Mouse (Mus musculus): ENCODE results near the gene Ccdc80.
A peak's percentile ranks its signal among the peaks of the same experiment; 100 is the strongest.

Gene Ccdc80

DNA sequence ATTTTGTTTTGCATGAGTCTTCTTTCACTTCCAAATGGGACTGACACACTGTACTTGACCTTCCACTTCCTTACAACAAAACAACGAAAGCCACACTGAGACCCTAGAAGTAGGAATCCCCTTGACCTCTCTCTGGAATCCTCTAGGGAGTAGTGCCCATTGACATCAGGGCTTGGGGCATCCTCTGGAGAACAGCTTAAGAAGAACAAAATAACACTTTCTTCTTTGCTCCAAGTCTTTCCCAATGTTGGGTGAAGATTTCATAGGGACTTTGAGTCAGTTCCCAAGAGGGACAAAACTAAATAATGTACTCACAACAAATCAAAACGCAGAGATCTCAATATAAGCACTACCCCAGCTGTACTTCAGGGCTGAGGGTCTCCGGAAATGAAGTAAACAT, 25.6 kb downstream of the Ccdc80 start:
- no peak for DNase-seq

DNA sequence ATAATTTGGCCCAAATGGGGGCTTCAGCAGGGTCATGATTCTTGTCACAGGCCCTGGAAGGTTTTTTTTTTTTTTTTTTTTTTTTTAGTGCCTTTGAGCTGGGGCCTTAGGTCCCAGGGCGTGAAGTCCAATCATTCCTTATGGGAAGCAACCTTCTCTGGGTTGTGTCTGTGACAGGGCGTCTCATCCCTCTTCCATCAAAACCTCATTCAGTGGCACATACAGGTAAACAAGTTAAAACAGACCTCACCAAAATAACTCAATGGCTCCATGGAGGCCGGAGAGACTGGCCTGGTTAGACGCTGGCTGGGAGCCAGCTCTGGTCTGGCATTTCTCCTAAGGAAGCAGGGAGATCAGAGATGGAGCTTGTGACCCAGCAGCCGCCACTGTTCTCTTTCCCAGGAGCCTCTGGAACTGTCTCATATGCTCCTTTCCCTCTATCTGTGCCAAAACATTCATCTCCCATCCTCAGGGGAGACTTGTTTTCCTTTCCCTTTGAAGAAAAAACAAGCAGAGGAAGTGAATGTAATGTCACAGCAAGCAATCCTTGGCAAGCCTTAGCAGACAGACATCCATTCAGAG, 27.7 kb downstream of the Ccdc80 start:
- peak; percentile 47 to 61 for DNase-seq

DNA sequence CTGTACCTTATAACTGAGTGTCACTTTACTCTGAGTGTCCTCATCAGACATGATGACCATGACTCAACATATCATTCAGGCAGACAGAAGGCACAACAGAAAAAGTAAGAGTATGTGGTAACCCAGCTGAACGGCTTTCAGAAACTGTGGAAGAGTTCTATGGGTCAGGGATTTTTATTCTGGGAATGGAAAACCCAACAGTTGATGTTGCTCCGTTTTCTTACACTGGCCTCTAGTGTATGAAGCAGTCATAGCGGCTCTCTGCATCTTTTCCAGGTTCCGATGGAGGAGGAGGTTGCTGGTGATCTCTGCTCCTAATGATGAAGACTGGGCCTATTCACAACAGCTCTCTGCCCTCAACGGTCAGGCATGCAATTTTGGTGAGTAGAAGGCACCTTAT, 29.4 kb downstream of the Ccdc80 start:
- no peak for DNase-seq

DNA sequence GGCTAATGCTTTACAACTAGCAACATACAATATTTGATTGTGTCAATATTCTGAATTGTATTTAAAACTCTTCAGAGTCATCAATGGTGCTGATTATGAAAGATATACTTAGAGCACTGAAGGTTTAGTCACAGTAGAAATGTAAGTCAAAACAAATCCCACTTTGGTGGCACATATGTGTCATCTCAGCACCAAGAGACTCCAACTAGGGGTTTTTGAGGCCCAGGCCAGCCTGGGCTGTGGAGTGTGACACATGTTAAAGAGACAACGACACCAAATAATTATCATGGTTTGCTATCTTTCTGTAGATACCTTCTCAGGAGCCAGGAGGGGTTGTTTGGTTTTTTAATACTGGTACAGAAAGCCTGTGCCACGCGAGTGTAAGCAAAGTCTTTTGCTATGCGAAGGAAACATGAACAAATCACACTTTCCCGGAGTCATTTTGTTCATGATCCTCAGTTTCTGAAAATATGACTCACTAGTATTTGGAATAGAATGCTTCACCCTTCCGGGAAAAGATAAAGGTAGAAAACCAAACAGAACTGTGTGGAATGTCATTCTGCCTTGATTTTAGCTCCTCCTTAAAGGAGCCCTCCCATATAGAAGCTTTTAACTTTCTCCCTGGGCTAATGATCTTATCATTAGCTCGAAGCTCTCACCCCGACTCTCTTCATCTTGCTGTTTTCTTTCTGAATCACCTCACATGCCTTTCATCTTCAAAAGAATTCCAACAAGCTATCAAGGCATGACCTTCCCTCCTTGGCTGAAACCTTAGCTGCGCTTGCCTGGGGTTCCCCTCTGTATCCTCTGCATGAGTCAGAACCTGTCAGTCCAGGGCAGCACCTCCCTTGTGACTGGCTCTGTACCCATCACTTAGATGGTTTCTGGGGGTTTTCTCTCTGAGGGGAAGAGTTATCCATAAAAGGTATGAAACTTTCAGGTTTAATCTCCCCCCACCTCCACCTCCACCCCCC, 31.3 kb downstream of the Ccdc80 start:
- no peak for DNase-seq

DNA sequence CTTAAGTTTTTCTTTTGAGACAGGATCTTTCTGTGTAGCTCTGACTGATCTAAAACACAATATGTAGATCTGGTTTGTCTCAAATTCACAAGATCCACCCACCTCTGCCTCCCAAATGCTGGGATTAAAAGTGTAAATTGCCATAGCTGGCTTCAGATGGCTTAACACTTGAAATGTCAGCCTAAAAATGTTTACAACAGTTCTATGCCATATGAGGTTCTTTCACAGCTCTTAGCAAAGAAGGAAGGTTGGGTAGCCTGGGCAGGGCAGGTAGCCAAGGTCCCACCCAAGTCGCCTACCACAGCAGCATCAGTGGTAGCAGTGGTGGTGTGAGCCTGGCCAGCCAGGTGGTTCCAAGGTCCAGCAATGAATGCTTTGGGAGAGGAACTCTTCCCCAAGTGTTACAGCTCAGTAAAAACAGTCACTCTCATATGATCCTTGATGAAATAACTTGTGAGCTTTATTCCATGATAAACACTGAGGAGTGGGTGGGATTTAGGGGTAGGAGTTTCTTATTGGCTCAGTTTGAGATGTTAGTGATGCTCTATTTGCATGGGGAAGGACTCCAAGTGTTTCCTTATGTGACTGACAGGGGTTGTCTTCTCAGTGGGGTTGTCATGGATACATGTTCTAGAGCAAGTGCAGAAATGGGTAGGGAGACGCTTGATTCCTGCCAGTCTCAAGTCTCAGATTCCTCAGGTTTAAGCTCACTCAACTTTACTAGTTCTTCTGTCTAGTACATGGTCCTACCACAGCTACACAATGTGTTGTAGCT, 34.9 kb downstream of the Ccdc80 start:
- DNase-seq = no peak

DNA sequence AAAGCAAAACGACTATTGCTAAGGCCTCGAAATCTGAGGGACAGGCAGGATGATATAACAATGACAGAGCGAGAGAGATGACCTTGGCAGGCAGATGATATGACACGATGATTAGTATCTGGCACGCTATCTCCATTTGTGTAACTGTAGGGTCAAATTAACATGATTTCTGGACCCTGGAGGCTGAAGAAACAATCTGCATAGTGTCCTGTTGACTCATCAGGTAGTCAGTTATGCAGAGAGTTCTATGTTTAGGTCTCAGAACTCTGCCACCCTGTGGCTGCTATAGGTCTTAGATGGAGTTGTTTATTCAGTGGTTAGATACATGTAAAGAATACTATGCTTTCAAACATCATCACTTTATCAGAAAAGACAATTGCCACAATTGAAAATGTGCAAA, 48.5 kb downstream of the Ccdc80 start:
- DNase-seq = no peak

DNA sequence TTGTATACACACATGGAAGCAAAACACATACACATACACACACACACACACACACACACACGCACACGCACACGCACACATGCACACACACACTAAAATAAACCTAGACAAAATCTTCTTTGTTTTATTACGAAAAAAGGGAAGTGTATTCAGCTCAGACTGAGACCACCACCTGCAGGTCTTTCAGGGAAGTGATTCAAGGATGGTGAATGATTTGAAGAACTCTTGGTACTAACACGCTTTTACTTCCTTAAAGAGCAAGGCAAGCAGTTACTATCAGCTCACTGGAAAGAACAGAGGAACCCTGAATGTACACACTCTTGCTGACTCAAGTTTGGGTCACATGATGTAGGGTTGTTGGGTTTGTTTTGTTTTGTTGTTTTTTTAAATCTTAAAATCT, 49.4 kb downstream of the Ccdc80 start:
- DNase-seq = no peak

DNA sequence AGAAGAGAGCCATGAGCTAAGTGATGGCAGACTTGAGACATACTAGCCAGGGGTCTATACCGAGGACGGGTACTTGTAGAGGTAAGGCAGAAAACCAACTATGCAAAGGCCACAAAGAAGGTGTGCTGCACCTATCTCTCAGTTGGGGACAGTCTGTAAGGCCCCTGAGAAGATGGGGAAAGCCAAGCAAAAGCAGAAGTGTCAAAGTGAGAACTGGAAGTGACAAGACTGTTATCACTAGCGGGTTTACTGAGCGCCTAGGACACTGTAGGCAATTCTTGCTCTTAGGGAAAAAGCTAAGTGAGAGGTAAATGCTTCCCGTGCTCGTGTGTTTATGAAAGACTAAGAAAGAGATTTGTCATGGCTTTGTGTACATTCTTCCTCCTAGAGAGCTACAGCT, 51.9 kb downstream of the Ccdc80 start:
- no peak for DNase-seq

DNA sequence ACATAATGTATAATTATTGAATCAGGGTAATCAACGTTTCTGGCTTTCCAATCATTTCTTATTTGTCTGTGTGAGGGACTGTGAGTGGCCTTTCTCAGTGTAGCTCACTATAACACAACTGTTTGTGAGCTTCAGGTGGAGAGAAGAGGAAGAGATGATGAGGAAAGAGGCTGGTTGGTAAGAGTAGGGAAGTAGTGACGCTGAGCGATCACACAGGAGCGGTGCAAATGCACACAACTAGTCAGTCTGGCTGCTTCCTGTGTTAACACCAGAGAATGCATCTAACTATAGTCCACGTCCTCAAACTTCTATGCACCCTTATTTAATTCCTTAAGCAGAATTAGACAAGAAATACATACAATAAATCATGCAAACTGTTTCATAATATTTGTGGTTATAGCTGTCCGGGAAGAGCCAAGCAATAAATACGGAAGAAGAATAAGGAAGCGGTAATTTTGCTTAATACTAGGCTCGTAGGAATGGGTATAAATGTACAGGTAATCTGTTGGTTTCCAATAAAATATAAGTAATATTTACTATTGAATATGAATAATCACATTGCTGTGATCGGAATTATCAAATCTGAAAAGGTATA, 55.4 kb downstream of the Ccdc80 start:
- no peak for DNase-seq

DNA sequence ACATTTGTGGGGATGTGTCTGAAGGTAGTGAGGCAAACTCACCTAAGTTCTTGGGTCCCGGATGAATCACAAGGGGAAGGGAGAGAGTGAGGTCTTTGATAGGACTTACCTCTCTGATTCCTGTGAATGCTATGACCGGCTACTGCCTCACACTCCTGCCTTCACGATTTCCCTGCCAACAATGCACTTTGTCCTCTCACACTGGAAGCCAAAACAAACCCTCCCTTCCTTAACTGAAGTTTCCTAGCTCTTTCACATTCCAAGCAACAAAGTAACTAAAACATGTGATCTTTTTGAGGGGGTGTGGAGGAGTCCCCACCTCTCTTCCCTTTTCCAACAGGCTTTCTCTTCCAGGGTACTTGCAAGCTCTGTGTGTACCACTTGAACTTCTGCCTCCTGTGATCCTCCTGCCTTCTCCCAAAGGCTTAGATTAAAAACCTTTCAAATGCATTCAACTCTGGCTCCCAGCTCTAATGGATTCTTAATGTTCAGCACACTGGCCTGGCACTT, 61.6 kb downstream of the Ccdc80 start:
- peak; percentile 37 to 46 for DNase-seq

DNA sequence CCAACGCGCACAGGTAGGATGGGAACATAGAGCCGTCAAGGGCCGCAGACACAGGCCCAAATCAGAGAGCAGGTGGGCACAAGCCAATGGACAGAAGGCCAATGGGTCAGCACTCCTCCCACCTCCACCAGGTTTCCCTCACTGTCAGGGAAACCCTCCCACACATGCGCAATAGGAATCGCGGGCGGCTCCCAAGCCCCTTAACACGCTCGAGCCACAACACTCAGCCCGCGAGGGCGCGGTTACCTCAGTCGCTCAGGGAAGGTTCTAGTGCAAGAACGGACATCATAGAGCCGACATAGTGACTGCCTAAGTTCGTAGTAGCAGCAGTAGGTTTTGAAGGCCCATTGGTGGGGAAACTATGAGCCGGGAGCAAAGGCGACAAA, 64.9 kb downstream of the Ccdc80 start:
- DNase-seq = peak; percentile 80

DNA sequence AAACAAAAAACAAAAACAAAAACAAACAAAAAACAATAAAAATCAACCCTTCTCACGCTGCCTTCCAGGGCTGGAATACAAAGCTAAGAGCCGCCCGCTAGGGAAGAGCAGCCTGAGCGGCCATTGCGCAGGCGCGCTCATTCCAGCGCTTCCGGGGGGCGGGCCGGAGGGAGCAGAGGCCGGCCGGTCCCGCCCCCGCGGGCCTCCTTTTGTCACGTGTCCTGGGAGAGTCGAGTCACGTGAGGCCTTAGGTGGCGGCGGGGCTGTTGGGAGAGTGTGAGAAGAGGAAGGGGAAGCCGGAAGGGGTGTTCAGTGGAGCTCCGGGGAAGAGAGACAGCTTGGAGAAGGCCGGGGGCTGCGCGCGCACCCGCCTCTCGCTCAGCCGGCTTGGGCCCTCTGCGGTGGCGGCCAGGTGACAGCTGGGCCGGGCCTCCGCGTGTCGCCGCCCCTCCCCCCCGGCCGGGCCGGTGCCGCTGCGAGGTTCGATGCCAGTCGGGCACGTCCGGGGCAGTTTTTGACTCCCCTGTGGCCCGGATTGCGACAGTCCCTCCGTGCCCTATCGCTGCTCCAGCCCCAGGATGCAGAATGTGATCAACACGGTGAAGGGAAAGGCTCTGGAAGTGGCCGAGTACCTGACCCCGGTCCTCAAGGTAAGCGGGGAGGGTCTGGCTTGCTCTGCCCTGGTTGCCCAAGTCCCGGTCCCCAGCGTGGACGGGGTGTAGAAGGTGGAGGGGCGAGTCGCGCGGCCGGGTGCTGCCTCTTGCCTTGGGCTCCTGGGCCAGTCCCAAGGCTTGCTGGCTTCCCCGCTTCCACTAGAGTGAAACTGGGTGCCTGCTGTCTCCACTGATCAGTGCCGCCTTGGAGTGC, 65.6 kb downstream of the Ccdc80 start, which contains the start of the genes Slc35a5 and Atg3:
Gene Slc35a5 (minus strand): TSS at position 185 of the 867 bp plus-strand sequence.
Gene Atg3 (plus strand): TSS at position 264 of the 867 bp plus-strand sequence.
- DNase-seq = peak; percentile 94 to 96

DNA sequence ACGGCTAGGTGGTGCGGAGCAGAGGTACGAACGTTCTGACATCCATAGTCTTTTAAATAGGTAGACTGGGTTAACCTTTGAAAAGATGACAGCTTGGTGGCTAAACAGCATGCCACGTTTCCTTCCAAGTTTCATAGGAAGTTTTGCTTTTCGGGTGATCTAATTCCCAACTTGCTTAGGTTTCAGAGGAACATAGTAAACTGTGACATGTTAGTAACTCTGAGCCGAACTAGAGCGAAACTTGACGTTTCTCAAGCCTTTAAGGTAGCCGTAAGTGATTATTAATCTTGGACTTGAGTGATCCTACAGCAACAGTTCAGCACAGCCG, 66.2 kb downstream of the Ccdc80 start:
- no peak for DNase-seq

All from kidney, adult 8-10 months (tissue).